Mouse (Mus musculus) ES-Bruce4 (cell line): ENCODE data around the gene Tmem268.

ENCODE experiments used
- CTCF ChIP-seq: IDR thresholded peaks from one replicate; pipeline ENCODE4 v1.8.1; 2011; ENCODE audit warnings: low read depth, low read length
- EP300 ChIP-seq: IDR thresholded peaks from 2 replicates; pipeline ENCODE4 v1.6.1; 2011; ENCODE audit warnings: low read depth, low read length; ENCODE audit not compliant: insufficient read depth
- POLR2A ChIP-seq: IDR thresholded peaks from one replicate; pipeline ENCODE4 v1.8.1; 2011; ENCODE audit warnings: low read length; ENCODE audit not compliant: insufficient read depth

- TF ChIP-seq CTCF = no peak
- TF ChIP-seq POLR2A = no peak
- no peak for TF ChIP-seq EP300
Measured at GRCm38 (mm10) chr4:63586240-63586639, 27.7 kb downstream of the Tmem268 start.
